Mouse (Mus musculus) gastrocnemius, postnatal 36 days (tissue): ENCODE measurements around the gene Prmt9. TPM values are rescaled to one million over a fixed set of nuclear protein-coding genes. Genes with fewer than 3 reads are reported as not detected.
A peak's percentile ranks its signal among the peaks of the same experiment; 100 is the strongest.

Experiments
- DNase-seq, 2 experiments: peaks; one replicate each; pipeline ENCODE4 v3.0.0; 2022
- intact Hi-C: fragments of 180-260 bp; cut with DNase I; formaldehyde crosslinking; loops from one replicate; pipeline ENCODE4 v1.15.1; 2025
- long read RNA-seq, 2 experiments: library from polyadenylated mRNA; stranded (forward); transcript quantifications; one replicate each; pipeline ENCODE4 v2.0.0; 2021
- total RNA-seq, 2 experiments: library from RNA; stranded (reverse); gene quantifications; 2 replicates each; pipeline ENCODE4 v1.2.3; 2021

Gene Prmt9
- total RNA-seq, result 1 to 10 TPM; 7.4 to 8.5 TPM
- long read RNA-seq, experiment 1, transcript Prmt9-201 (12 exons, 2,781 nt), result major isoform, 6 of 10 reads
- long read RNA-seq, experiment 1, partial matches to known transcripts, result 3 of 10 reads
- long read RNA-seq, experiment 1, other reads (novel, unspliced or antisense), result 1 of 10 reads
- long read RNA-seq, experiment 2, transcript Prmt9-201 (12 exons, 2,781 nt), result major isoform, 9 of 12 reads
- long read RNA-seq, experiment 2, partial matches to known transcripts, result 2 of 12 reads
- long read RNA-seq, experiment 2, other reads (novel, unspliced or antisense), result 0 of 12 reads

- peak; percentile 90 to 91 for DNase-seq
- intact Hi-C loops, result no loop called here
Observed at GRCm38 (mm10) chr8:77549121-77549706, at the start of gene Prmt9. Gene Prmt9, plus strand, starts transcription at chr8:77549397.

DNA sequence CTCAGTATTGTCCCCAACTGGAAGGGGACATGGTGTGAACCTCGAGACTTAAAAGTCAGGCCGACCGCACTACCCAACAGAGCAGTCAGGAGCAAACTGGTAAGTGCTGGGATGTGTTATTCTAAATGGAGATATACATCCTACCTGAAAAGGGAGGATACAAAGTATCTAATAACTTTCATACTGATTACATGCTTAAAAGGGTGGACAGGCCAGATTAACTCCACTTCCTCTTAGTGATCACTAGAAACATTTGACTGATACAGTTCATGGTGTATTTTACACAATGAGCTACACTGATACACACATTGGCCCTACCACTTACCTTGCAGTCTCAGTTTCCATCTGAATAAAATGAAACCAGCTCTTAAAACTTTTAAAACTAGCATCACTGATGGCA lies 48.9 kb upstream of the Prmt9 start:
- intact Hi-C loops, result no loop called here

DNA sequence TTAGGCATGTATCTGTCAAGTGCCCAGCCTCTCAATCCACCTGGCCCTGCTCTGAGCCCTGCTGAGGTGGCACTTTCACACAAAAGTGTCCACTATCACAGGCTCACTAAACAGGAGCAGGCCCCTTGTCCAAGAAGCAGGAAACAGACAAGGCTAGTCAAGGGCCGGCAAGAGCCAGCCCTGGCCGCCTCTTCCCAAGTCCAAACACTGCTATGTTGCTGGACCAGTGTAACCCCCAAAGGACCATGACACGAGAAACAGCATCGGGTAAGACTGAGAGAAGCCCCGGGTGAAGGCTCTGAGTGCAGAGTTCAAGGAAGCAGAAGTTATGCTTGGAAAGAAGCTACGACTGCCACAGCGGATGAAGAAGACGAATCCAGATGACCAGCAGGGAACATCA lies 48.1 kb upstream of the Prmt9 start:
- no peak for DNase-seq
- intact Hi-C loops, result no loop called here

More for the DNA sequence above, 48.9 kb upstream of the Prmt9 start:
- no peak for DNase-seq

GRCm38 (mm10) chr8:77502547-77502946 lies 46.6 kb upstream of the Prmt9 start:
- no peak for DNase-seq
- intact Hi-C loops, result no loop called here

- intact Hi-C loops, result no loop called here
- no peak for DNase-seq
Observed at GRCm38 (mm10) chr8:77506539-77506938, 42.7 kb upstream of the Prmt9 start.

DNA sequence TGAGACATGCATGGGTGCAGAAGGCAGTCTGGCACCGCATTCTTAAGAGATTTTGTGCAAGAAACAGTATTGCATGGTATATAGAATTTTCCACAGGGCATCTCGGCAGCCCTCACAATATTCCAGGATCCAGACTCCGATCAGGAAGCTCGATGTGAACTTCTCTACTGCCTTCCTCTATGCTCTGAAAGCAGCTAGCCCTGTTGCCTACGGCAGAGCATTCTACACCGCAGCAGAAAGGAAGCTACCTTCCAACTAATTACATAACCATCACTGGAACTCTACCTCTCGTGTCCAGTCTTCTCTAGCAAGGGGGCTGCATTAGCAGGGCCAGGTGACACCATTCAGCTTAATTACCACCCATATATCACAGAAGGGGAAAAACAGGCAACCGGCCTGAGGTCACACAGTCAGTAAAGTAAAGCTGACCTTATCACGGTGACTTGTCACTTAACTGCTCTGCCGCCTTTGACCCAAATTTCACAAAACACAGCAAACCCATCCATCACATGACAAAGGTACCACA lies 41.6 kb upstream of the Prmt9 start:
- DNase-seq, result no peak
- intact Hi-C loops, result no loop called here

- no peak for DNase-seq
- intact Hi-C loops, result no loop called here
Observed at GRCm38 (mm10) chr8:77509044-77509443, 40.2 kb upstream of the Prmt9 start.

GRCm38 (mm10) chr8:77510426-77510825 lies 38.8 kb upstream of the Prmt9 start:
- DNase-seq, result no peak
- intact Hi-C loops, result no loop called here

DNA sequence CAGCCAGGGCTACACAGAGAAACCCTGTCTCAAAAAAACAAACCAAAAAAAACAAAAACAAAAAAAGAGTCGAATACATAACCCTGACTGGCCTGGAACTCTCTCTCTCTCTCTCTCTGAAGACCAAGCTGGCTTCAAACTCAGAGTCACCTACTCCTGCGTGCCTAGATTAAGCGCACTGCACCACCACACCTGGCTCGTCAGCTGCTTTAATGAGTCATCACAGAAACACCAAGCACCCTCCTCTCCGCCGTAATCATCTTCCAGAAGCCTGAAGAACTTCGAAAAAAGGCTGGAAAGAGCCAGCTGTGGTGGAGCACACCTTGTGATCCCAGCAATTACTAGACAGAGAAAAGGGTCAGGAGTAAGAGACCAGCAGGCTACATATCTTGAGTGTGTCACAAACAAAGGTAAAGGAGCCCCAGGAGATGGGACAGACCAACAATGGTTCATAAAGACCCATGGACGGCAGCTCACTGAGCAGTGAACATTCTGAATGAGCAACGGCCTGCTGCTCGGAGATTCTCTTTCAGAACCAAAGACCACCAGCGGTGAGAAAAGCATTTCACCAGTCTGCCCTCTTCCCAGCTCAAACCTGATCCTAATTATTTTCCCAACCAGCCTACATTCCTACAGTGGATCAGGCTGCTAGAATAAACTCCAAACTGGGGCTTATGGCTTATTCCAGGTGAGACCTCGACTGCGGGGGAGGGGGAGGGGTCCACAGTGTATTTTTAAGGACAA lies 37.3 kb upstream of the Prmt9 start:
- intact Hi-C loops, result no loop called here
- no peak for DNase-seq

- intact Hi-C loops, result loop anchor here (5.0 kb wide), 1 partner anchor 33 kb away; no protein-coding TSS in a partner anchor
- no peak for DNase-seq
Observed at GRCm38 (mm10) chr8:77515201-77515600, 34.0 kb upstream of the Prmt9 start.

GRCm38 (mm10) chr8:77515786-77516185 lies 33.4 kb upstream of the Prmt9 start:
- intact Hi-C loops, result loop anchor here (5.0 kb wide), 1 partner anchor 33 kb away; no protein-coding TSS in a partner anchor
- no peak for DNase-seq

DNA sequence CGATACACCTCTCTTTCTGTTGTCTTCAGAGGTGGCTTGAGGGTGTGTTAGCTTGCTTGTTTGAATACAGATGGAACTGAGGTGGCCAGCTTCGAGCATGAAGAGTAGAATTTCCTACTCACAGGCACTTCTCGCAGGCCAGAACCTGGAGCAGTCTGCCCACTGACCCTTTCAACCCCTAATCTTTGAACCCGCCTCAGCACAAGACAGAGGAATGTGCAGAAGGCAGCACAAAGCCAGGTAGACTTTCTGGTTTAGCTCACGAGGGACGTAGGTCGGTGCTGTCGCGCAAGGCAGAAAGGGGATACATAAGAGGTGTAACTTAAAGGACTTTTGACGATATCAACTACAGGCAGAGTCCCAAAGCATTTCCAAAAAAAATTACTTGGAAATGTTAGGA lies 32.4 kb upstream of the Prmt9 start:
- DNase-seq, result no peak
- intact Hi-C loops, result loop anchor here (5.0 kb wide), 1 partner anchor 35 kb away; no protein-coding TSS in a partner anchor

GRCm38 (mm10) chr8:77517301-77518200 lies 31.6 kb upstream of the Prmt9 start, which contains the start of gene Arhgap10:
Gene Arhgap10, minus strand, starts transcription at chr8:77517953.
- peak; percentile 77 to 82 for DNase-seq
- intact Hi-C loops, result loop anchor here (5.0 kb wide), 1 partner anchor 35 kb away; no protein-coding TSS in a partner anchor

GRCm38 (mm10) chr8:77518201-77519115 lies 30.7 kb upstream of the Prmt9 start:
- intact Hi-C loops, result loop anchor here (5.0 kb wide), 1 partner anchor 36 kb away; no protein-coding TSS in a partner anchor
- no peak for DNase-seq

GRCm38 (mm10) chr8:77520601-77521000 lies 28.6 kb upstream of the Prmt9 start:
- intact Hi-C loops, result no loop called here

DNA sequence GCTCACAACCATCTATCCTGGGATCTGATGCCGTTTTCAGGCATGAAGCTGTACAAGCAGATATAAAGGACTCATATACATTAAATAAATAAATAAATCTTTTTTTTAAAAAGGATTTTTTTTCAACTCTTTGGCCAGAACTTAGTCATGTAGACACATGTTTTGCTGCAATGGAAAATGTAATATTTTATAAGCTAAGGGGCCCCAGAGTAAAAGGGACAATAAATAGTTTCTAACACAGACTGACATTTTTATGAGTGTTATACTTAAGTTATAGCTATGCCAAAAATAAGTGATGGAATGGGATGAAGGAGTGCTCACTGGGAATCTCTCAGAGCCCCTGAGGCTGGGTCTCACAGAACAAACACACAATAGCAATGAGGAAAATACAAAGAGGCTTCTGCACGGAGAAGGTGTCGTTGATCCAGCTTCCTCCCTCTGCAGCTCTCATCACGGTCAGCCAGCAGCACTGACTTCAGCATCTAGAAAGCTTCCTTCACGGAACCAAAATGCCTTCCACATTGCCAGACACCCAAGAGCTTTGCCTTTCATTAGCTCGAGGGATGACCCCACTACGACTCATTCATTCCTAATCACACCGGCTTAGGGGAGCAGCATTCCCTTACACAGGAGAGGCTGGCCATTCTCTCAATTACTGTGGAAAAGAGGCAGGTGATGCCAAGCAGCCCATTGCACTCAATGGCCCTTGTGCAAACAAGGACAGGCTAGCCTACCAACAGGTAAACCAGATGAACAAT lies 28.0 kb upstream of the Prmt9 start:
- no peak for DNase-seq
- intact Hi-C loops, result no loop called here

More at GRCm38 (mm10) chr8:77520601-77521000, 28.6 kb upstream of the Prmt9 start:
- no peak for DNase-seq

DNA sequence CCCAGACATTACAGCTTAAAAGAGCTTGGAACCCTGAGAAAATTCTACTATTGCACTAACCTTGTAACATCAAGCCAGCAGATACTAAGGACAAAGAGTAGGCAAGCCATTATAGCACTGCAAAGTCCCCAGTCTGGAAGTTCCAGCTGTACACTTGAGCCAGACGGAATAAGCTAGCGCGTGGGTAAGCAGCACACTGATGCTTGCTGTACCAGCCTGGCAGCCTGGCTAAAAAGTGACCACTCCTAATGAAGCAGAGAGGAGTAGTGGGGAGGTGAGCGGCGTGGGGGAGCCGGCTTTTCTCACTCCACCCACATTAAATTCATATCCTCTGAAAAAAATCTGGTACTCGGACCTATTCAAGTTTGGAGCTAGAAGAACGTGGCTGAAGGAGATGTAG lies 26.2 kb upstream of the Prmt9 start:
- DNase-seq, result no peak
- intact Hi-C loops, result no loop called here

GRCm38 (mm10) chr8:77524018-77524615 lies 25.1 kb upstream of the Prmt9 start:
- intact Hi-C loops, result no loop called here
- no peak for DNase-seq
